Mouse (Mus musculus) G1E (cell line): ENCODE measurements at regions not wholly inside any gene's neighbourhood (a gene's known extent, or its start where the extent isn't known, plus 50 kb on each side); places are given as distances from the start of the nearest gene placed in this dataset.

Experiments used
- CTCF ChIP-seq: IDR thresholded peaks from 2 replicates; pipeline ENCODE4 v1.5.1; 2012; ENCODE audit warnings: low read depth, low read length, inconsistent platforms, mixed read lengths
- GATA1 ChIP-seq: IDR thresholded peaks from 2 replicates; pipeline ENCODE4 v1.6.1; 2012; ENCODE audit warnings: borderline replicate concordance, low read length, inconsistent platforms, mixed read lengths
- TAL1 ChIP-seq: conservative IDR thresholded peaks from 2 replicates; pipeline ENCODE4 v1.6.1; 2012; ENCODE audit warnings: low read depth, low read length, inconsistent platforms, mixed read lengths

DNA sequence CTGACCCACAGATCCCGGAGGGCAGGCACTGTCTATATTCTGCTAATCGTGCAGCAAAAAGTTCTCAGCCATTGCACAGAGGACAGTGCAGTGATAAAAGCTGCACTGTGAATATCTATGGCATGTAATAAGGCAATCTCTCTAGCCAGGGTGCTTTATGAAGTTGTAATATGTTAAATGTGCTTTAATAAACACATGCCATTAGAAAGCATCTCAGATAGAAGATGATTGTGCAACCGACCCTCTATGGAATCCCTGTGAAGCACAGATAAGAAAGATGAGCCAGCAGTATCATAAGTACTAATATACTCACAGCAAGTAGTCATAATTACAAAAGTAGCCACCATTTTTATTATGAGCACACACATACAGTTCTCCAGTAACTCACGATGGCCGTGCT lies 214.3 kb upstream of the Gm527 start:
- TF ChIP-seq GATA1, result no peak
- TF ChIP-seq CTCF, result no peak
- no peak for TF ChIP-seq TAL1
